Mouse (Mus musculus) MEL (cell line): ENCODE data around the gene Kdm1a. TPM values are rescaled to one million over a fixed set of nuclear protein-coding genes. Genes with fewer than 3 reads are reported as not detected.

Source experiments
- DNase-seq: peaks from one replicate; pipeline ENCODE4 v3.0.0; 2011; ENCODE audit warnings: low read depth, low spot score
- H3K27ac ChIP-seq: 2 replicates; pipeline ENCODE4 v1.5.1; 2012; ENCODE audit warnings: low read depth, mild to moderate bottlenecking, control low read depth, low read length, moderate library complexity; ENCODE audit not compliant: control insufficient read depth
- H3K27me3 ChIP-seq, 2 experiments: fragments of 150-350 bp in 1 of 2; sonication (generic) in 1 of 2; 2 replicates each; pipeline ENCODE4 v1.6.1; 2012; ENCODE audit warnings: low read length in 2 of 2, mild to moderate bottlenecking in 2 of 2, improper control_type of control experiment in 1 of 2, moderate library complexity in 1 of 2; ENCODE audit not compliant: insufficient read depth in 2 of 2, control insufficient read depth in 1 of 2
- H3K36me3 ChIP-seq, 2 experiments: 2 replicates each; pipeline ENCODE4 v1.6.1; 2012 to 2014; ENCODE audit warnings: low read length in 2 of 2, improper control_type of control experiment in 1 of 2, inconsistent platforms in 1 of 2, mild to moderate bottlenecking in 1 of 2; ENCODE audit not compliant: insufficient read depth in 2 of 2, control insufficient read depth in 1 of 2
- H3K4me1 ChIP-seq, 2 experiments: fragments of 150-350 bp in 1 of 2; sonication (generic) in 1 of 2; 2 replicates each; pipeline ENCODE4 v1.6.1; 2012; ENCODE audit warnings: low read length in 2 of 2, improper control_type of control experiment in 1 of 2, mild to moderate bottlenecking in 1 of 2; ENCODE audit not compliant: insufficient read depth in 2 of 2, control insufficient read depth in 1 of 2
- H3K4me3 ChIP-seq, 2 experiments: fragments of 150-350 bp in 1 of 2; sonication (generic) in 1 of 2; 2 replicates each; pipeline ENCODE4 v1.5.1; 2012; ENCODE audit warnings: low read depth in 2 of 2, low read length in 2 of 2, mild to moderate bottlenecking in 2 of 2, moderate library complexity in 2 of 2, control low read depth in 1 of 2, improper control_type of control experiment in 1 of 2; ENCODE audit not compliant: control insufficient read depth in 1 of 2, insufficient read depth in 1 of 2
- H3K79me2 ChIP-seq: 2 replicates; pipeline ENCODE4 v1.6.1; 2012; ENCODE audit warnings: mild to moderate bottlenecking, low read length, moderate library complexity; ENCODE audit not compliant: control insufficient read depth, poor library complexity, insufficient read depth
- H3K9ac ChIP-seq: 2 replicates; pipeline ENCODE4 v1.6.1; 2012; ENCODE audit warnings: low read depth, mild to moderate bottlenecking, control low read depth, low read length, moderate library complexity; ENCODE audit not compliant: control insufficient read depth, poor library complexity, severe bottlenecking
- H3K9me3 ChIP-seq: fragments of 150-350 bp; sonication (generic); replicated peaks from 2 replicates; pipeline ENCODE4 v1.6.1; 2012; ENCODE audit warnings: mild to moderate bottlenecking, low read length, improper control_type of control experiment, moderate library complexity; ENCODE audit not compliant: insufficient read depth
- BHLHE40 ChIP-seq: IDR thresholded peaks from 2 replicates; pipeline ENCODE4 v1.6.1; 2012; ENCODE audit warnings: low read depth, mild to moderate bottlenecking, inconsistent platforms, low read length, improper control_type of control experiment, borderline replicate concordance
- CHD1 ChIP-seq: IDR thresholded peaks from 2 replicates; pipeline ENCODE4 v1.6.1; 2012; ENCODE audit warnings: low read depth, mild to moderate bottlenecking, inconsistent platforms, low read length, improper control_type of control experiment
- CHD2 ChIP-seq: IDR thresholded peaks from 2 replicates; pipeline ENCODE4 v1.6.1; 2011; ENCODE audit warnings: low read length, improper control_type of control experiment
- CTCF ChIP-seq, 3 experiments: IDR thresholded peaks in 2 of 3; conservative IDR thresholded peaks in 1 of 3; 2 replicates each; pipeline ENCODE4 v1.5.1; 2011 to 2012; ENCODE audit warnings: low read length in 3 of 3, low read depth in 2 of 3, mild to moderate bottlenecking in 2 of 3, improper control_type of control experiment in 1 of 3, inconsistent platforms in 1 of 3, mixed read lengths in 1 of 3, moderate library complexity in 1 of 3; ENCODE audit not compliant: control insufficient read depth in 1 of 3, insufficient read depth in 1 of 3, poor library complexity in 1 of 3, severe bottlenecking in 1 of 3
- E2F4 ChIP-seq: IDR thresholded peaks from 2 replicates; pipeline ENCODE4 v1.6.1; 2011; ENCODE audit warnings: low read depth, low read length, improper control_type of control experiment, borderline replicate concordance
- EP300 ChIP-seq, 2 experiments: IDR thresholded peaks; 2 replicates each; pipeline ENCODE4 v1.6.1; 2011; ENCODE audit warnings: improper control_type of control experiment in 2 of 2, low read length in 2 of 2, low read depth in 1 of 2, mild to moderate bottlenecking in 1 of 2
- GABPA ChIP-seq: IDR thresholded peaks from 2 replicates; pipeline ENCODE4 v1.6.1; 2012; ENCODE audit warnings: low read depth, mild to moderate bottlenecking, inconsistent platforms, low read length, improper control_type of control experiment, moderate library complexity
- GATA1 ChIP-seq: IDR thresholded peaks from 2 replicates; pipeline ENCODE4 v1.6.1; 2011; ENCODE audit warnings: low read depth, low read length, improper control_type of control experiment
- JUND ChIP-seq: IDR thresholded peaks from 2 replicates; pipeline ENCODE4 v1.6.1; 2011; ENCODE audit warnings: low read depth, mild to moderate bottlenecking, improper control_type of control experiment, low read length
- MAFK ChIP-seq: IDR thresholded peaks from 2 replicates; pipeline ENCODE4 v1.6.1; 2011; ENCODE audit warnings: low read depth, mild to moderate bottlenecking, low read length, improper control_type of control experiment, borderline replicate concordance
- MAX ChIP-seq: IDR thresholded peaks from 2 replicates; pipeline ENCODE4 v1.6.1; 2011; ENCODE audit warnings: low read length, improper control_type of control experiment
- MEF2A ChIP-seq: IDR thresholded peaks from 2 replicates; pipeline ENCODE4 v1.6.1; 2014; ENCODE audit warnings: low read depth, mild to moderate bottlenecking, inconsistent platforms, low read length, improper control_type of control experiment; ENCODE audit not compliant: poor library complexity, insufficient replicate concordance, severe bottlenecking; ENCODE audit errors: extremely low read depth
- MYB ChIP-seq: IDR thresholded peaks from 2 replicates; pipeline ENCODE4 v1.6.1; 2011; ENCODE audit warnings: mild to moderate bottlenecking, low read depth, low read length, improper control_type of control experiment
- NELFE ChIP-seq: IDR thresholded peaks from 2 replicates; pipeline ENCODE4 v1.6.1; 2011; ENCODE audit warnings: low read depth, low read length, improper control_type of control experiment
- NRF1 ChIP-seq: IDR thresholded peaks from 2 replicates; pipeline ENCODE4 v1.6.1; 2014; ENCODE audit warnings: low read depth, mild to moderate bottlenecking, inconsistent platforms, low read length, improper control_type of control experiment, moderate library complexity; ENCODE audit not compliant: poor library complexity, insufficient read depth, severe bottlenecking
- POLR2A ChIP-seq, 2 experiments: IDR thresholded peaks; 2 replicates each; pipeline ENCODE4 v1.6.1; 2011 to 2012; ENCODE audit warnings: low read length in 2 of 2, mild to moderate bottlenecking in 2 of 2, control low read depth in 1 of 2, improper control_type of control experiment in 1 of 2, low read depth in 1 of 2, moderate library complexity in 1 of 2; ENCODE audit not compliant: control insufficient read depth in 1 of 2, insufficient read depth in 1 of 2, poor library complexity in 1 of 2
- RAD21 ChIP-seq: IDR thresholded peaks from 2 replicates; pipeline ENCODE4 v1.6.1; 2011; ENCODE audit warnings: mild to moderate bottlenecking, low read depth, low read length, improper control_type of control experiment
- SMC3 ChIP-seq: IDR thresholded peaks from 2 replicates; pipeline ENCODE4 v1.6.1; 2011; ENCODE audit warnings: low read depth, low read length, improper control_type of control experiment
- TAL1 ChIP-seq: IDR thresholded peaks from 2 replicates; pipeline ENCODE4 v1.6.1; 2012; ENCODE audit warnings: mild to moderate bottlenecking, inconsistent platforms, low read length, moderate library complexity, mixed read lengths
- TBP ChIP-seq: IDR thresholded peaks from 2 replicates; pipeline ENCODE4 v1.8.0; 2011; ENCODE audit warnings: low read depth, low read length, improper control_type of control experiment
- USF1 ChIP-seq: IDR thresholded peaks from 2 replicates; pipeline ENCODE4 v1.6.1; 2014; ENCODE audit warnings: low read depth, mild to moderate bottlenecking, inconsistent platforms, low read length, improper control_type of control experiment, moderate library complexity
- USF2 ChIP-seq, 2 experiments: IDR thresholded peaks; 2 replicates each; pipeline ENCODE4 v1.6.1; 2011 to 2012; ENCODE audit warnings: improper control_type of control experiment in 2 of 2, low read length in 2 of 2, borderline replicate concordance in 1 of 2, inconsistent platforms in 1 of 2, low read depth in 1 of 2, mild to moderate bottlenecking in 1 of 2; ENCODE audit not compliant: insufficient read depth in 1 of 2
- ZC3H11A ChIP-seq: IDR thresholded peaks from 2 replicates; pipeline ENCODE4 v1.6.1; 2012; ENCODE audit warnings: low read depth, mild to moderate bottlenecking, inconsistent platforms, low read length, improper control_type of control experiment
- ZNF384 ChIP-seq: IDR thresholded peaks from 2 replicates; pipeline ENCODE4 v1.6.1; 2012; ENCODE audit warnings: low read depth, mild to moderate bottlenecking, inconsistent platforms, low read length, improper control_type of control experiment
- polyA plus RNA-seq, 2 experiments: library from polyadenylated mRNA; stranded (reverse) in 1 of 2; unstranded in 1 of 2; fragments of >175 nt in 1 of 2; fragments of >200 nt in 1 of 2; gene quantifications; 2 replicates each; pipeline versions ENCODE4 v1.2.1 to v1.2.4; 2012; ENCODE audit warnings: low replicate concordance in 2 of 2, low read depth in 1 of 2; ENCODE audit not compliant: insufficient read length in 2 of 2, insufficient read depth in 1 of 2, missing spikeins in 1 of 2
- total RNA-seq: library from RNA; depleted of rRNA; stranded (reverse); fragments of 300-350 nt; gene quantifications from 2 replicates; pipeline ENCODE4 v1.2.3, GENCODE M21; 2012

Kdm1a gene
- total and polyA plus RNA-seq, 3 experiments, result 60.7 to 90.1 TPM; not detected in 1

GRCm38 (mm10) chr4:136511708-136512107, 90.8 kb downstream of the Kdm1a start:
- Histone ChIP-seq H3K4me3 (no peak overlapping the region), H3K4me1 (peaks cover 0 to 3% of the 10 kb centered on the region in 2 experiments; a peak in 1 of 4 replicates), H3K27ac (no peak overlapping the region), H3K36me3 (no peaks in the 10 kb centered on the region), H3K79me2 (peaks cover 3% of the 10 kb centered on the region; the same call in 1 of the 2 replicates), H3K9ac (no peak overlapping the region), H3K27me3 (no peaks in the 10 kb centered on the region), H3K9me3 (no peaks in the 10 kb centered on the region)
- DNase-seq, result no peak
- no peak for TF ChIP-seq CHD1
- TF ChIP-seq MEF2A, result no peak
- TF ChIP-seq NELFE, result no peak
- TF ChIP-seq CHD2, result no peak
- no peak for TF ChIP-seq ZC3H11A
- no peak for TF ChIP-seq TBP
- TF ChIP-seq E2F4, result no peak
- TF ChIP-seq ZNF384, result no peak
- no peak for TF ChIP-seq POLR2A (IDR thresholded peaks at IDR 0.05; ENCODE audit: control insufficient read depth in 1 of 2, insufficient read depth in 1 of 2, low read depth in 1 of 2, low read length in 2 of 2, poor library complexity in 1 of 2)
- TF ChIP-seq GABPA, result no peak
- no peak for TF ChIP-seq EP300 (IDR thresholded peaks at IDR 0.05; ENCODE audit: low read depth in 1 of 2, low read length in 2 of 2)
- no peak for TF ChIP-seq GATA1
- no peak for TF ChIP-seq NRF1
- TF ChIP-seq MAX, result no peak
- no peak for TF ChIP-seq MAFK
- no peak for TF ChIP-seq USF1
- no peak for TF ChIP-seq SMC3
- no peak for TF ChIP-seq MYB
- no peak for TF ChIP-seq JUND

GRCm38 (mm10) chr4:136509857-136510256, 92.7 kb downstream of the Kdm1a start:
- H3K4me1 ChIP-seq, result peaks cover 8 to 9% of the 10 kb centered on the region in 2 experiments
- no peaks in the 10 kb centered on the region for H3K27me3 ChIP-seq
- no peak overlapping the region for H3K27ac ChIP-seq
- peaks cover 2% of the 10 kb centered on the region; the same call in 1 of the 2 replicates for H3K79me2 ChIP-seq
- peaks cover 0 to 13% of the 10 kb centered on the region in 2 experiments; a peak in 2 of 4 replicates for H3K36me3 ChIP-seq
- no peaks in the 10 kb centered on the region for H3K9me3 ChIP-seq
- DNase-seq, result peak; percentile 35
- no peak overlapping the region for H3K9ac ChIP-seq
- H3K4me3 ChIP-seq, result no peak overlapping the region
- TF ChIP-seq GATA1 (no peak), EP300 (IDR thresholded peaks at IDR 0.05; ENCODE audit: low read depth in 1 of 2, low read length in 2 of 2) (no peak), RAD21 (peak; percentile 18), USF1 (no peak), USF2 (IDR thresholded peaks at IDR 0.05; ENCODE audit: borderline replicate concordance in 1 of 2, insufficient read depth in 1 of 2, low read depth in 1 of 2, low read length in 2 of 2) (no peak), BHLHE40 (no peak), CTCF (IDR thresholded peaks at IDR 0.05 in 2 of 3, conservative IDR thresholded peaks at IDR 0.05 in 1 of 3; ENCODE audit: control insufficient read depth in 1 of 3, insufficient read depth in 1 of 3, low read depth in 2 of 3, low read length in 3 of 3, poor library complexity in 1 of 3, severe bottlenecking in 1 of 3) (peak; percentile 33 to 45 (median 39)), ZNF384 (no peak), TAL1 (no peak), SMC3 (peak; percentile 45)
